Mouse (Mus musculus) bone marrow macrophage, adult 2 months (primary cell): ENCODE measurements at regions not wholly inside any gene's neighbourhood (a gene's known extent, or its start where the extent isn't known, plus 50 kb on each side); places are given as distances from the start of the nearest gene placed in this dataset.

Experiments used
- CTCF ChIP-seq: IDR thresholded peaks from 2 replicates; pipeline ENCODE4 v1.5.1; 2012; ENCODE audit warnings: low read depth, mild to moderate bottlenecking, low read length, moderate library complexity
- POLR2A ChIP-seq: IDR thresholded peaks from 2 replicates; pipeline ENCODE4 v1.6.1; 2012; ENCODE audit warnings: mild to moderate bottlenecking, low read depth, low read length, borderline replicate concordance

- TF ChIP-seq CTCF (no peak), POLR2A (no peak)
These were observed 491.2 kb upstream of the Tnc start for GRCm38 (mm10) chr4:64538009-64538408.
